Mouse (Mus musculus) neural tube, embryonic 13.5 days (tissue): Measurements from ENCODE around the gene Ptov1. TPM values are rescaled to one million over a fixed set of nuclear protein-coding genes. Genes with fewer than 3 reads are reported as not detected.

Experiments used
- ATAC-seq: fragments of 200-750 bp; cut with Nextera tagmentation; 2 replicates; pipeline ENCODE4 v1.8.0; 2017; ENCODE audit warnings: low read depth, mild to moderate bottlenecking, moderate TSS enrichment, moderate library complexity
- H3K27ac ChIP-seq: fragments of 300-500 bp; sonication (generic); replicated peaks from 2 replicates; pipeline ENCODE4 v1.5.1; 2015; ENCODE audit warnings: moderate library complexity, mild to moderate bottlenecking, inconsistent platforms
- H3K27me3 ChIP-seq: fragments of 300-500 bp; sonication (generic); 2 replicates; pipeline ENCODE4 v1.6.1; 2015; ENCODE audit warnings: mild to moderate bottlenecking, inconsistent platforms
- H3K36me3 ChIP-seq: fragments of 300-500 bp; sonication (generic); 2 replicates; pipeline ENCODE4 v1.6.1; 2015; ENCODE audit warnings: mild to moderate bottlenecking, inconsistent platforms
- H3K4me1 ChIP-seq: fragments of 300-500 bp; sonication (generic); replicated peaks from 2 replicates; pipeline ENCODE4 v1.6.1; 2015; ENCODE audit warnings: inconsistent platforms
- H3K4me2 ChIP-seq: fragments of 300-500 bp; sonication (generic); 2 replicates; pipeline ENCODE4 v1.6.1; 2015; ENCODE audit warnings: inconsistent platforms, mild to moderate bottlenecking, moderate library complexity
- H3K4me3 ChIP-seq: fragments of 300-500 bp; sonication (generic); 2 replicates; pipeline ENCODE4 v1.5.1; 2015; ENCODE audit warnings: mild to moderate bottlenecking, inconsistent platforms
- H3K9ac ChIP-seq: fragments of 300-500 bp; sonication (generic); 2 replicates; pipeline ENCODE4 v1.6.1; 2015; ENCODE audit warnings: moderate library complexity, mild to moderate bottlenecking, inconsistent platforms
- H3K9me3 ChIP-seq: fragments of 300-500 bp; sonication (generic); 2 replicates; pipeline ENCODE4 v1.6.1; 2016; ENCODE audit warnings: inconsistent platforms
- WGBS: fragments of 180-500 bp; shearing (Covaris S2); methylation state at CpG from one replicate; pipeline ENCODE4 v1.1.7; 2015; 5-methylcytosine and 5-hydroxymethylcytosine counted together
- polyA plus RNA-seq: library from polyadenylated mRNA; unstranded; fragments of >200 nt; fragmentation: Nextera tagmentation; extraction: Ambion mirVana; gene quantifications from 2 replicates; pipeline ENCODE4 v1.2.1, GENCODE M21; 2015

The Ptov1 gene
- polyA plus RNA-seq, 1 experiment from 2014 or later: 515 TPM

DNA sequence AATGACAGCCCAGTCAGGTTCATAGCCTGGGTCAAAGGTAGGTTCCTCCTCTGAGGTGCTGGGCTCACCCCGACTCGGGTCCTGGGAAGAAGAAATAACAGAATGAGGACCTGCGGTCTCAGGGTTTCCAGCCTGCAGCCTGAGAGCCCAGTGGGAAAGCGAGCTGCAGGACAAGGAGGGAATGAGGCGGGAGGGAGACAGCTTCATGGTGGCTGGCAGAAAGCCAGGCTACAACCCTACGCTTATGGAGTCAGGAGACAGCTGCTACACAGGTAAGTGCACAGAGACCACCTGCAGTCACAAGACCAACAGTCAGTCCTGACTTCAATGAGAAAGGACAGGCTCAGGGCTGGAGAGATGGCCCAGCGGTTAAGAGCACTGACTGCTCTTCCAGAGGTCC, 22.8 kb downstream of the Ptov1 start:
- no peak overlapping the region for H3K4me2 ChIP-seq
- no peak for ATAC-seq
- H3K27ac ChIP-seq: no peak overlapping the region
- peaks cover 51% of the 10 kb centered on the region for H3K36me3 ChIP-seq
- no peak overlapping the region for H3K4me3 ChIP-seq
- H3K9me3 ChIP-seq: no peaks in the 10 kb centered on the region
- WGBS: 92% methylated on average over 7 of the region's 7 CpGs
- peaks cover 7% of the 10 kb centered on the region for H3K27me3 ChIP-seq
- H3K4me1 ChIP-seq: peaks cover 24% of the 10 kb centered on the region
- no peak overlapping the region for H3K9ac ChIP-seq

DNA sequence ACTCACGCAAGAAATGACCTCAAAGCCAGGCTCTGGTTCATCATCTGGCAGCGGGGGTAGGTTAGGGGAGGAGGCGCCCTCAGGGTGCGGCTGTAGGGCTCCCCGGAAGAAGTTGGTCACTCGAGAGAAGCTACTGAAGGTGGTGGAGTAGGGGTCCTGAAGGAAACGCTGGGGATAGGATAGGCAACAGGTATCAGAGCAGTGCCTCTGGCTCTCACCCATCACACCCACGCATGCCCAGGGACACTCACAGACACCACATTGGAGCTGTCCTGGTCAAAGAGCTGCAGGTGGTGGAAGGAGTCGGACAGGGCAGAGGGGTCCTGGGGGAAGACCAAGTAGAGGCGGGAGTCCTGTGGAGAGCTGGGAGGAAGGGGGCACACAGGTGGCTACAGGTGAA, 24.6 kb downstream of the Ptov1 start:
- Histone ChIP-seq H3K9me3 (no peaks in the 10 kb centered on the region), H3K4me2 (no peak overlapping the region), H3K4me1 (peaks cover 18% of the 10 kb centered on the region), H3K4me3 (no peak overlapping the region), H3K36me3 (peaks cover 67% of the 10 kb centered on the region), H3K9ac (no peak overlapping the region), H3K27ac (no peak overlapping the region), H3K27me3 (peaks cover 24% of the 10 kb centered on the region)
- WGBS: 95% methylated on average over 10 of the region's 10 CpGs
- ATAC-seq: no peak

DNA sequence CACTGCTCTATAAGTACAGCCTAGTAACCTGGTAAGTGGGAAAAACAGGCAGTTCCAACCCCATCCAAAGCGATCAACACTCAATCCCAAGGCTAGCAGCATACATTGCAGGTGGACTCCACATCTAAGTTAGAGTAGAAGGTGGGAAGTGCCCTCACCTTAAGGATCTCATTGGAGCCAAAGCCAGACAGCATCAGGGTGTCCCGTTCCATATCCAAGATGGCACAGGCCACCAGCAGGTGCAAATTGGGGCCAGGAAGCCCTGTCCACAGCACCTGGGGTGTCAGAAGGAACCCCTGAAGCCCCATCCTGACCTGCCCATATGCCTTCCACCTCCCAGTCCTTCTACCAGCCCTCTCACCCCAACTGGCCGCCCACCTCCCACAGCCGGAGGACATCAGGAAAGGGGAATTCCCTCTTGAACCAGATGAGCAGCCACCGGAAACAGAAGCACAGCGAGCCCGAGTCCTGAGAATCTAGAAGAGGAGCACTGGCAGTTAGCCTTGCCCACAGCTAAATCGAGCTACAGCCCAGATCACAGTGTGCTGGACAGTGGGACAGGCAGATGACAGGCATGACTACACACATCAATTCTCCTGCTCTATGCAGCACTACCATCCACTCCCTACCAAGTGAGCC, 27.6 kb downstream of the Ptov1 start:
- Histone ChIP-seq H3K27me3 (peaks cover 40% of the 10 kb centered on the region), H3K4me2 (no peak overlapping the region), H3K27ac (no peak overlapping the region), H3K4me1 (peaks cover 21% of the 10 kb centered on the region), H3K36me3 (peaks cover 67% of the 10 kb centered on the region), H3K9ac (no peak overlapping the region; the same call in 1 of the 2 replicates), H3K4me3 (no peak overlapping the region), H3K9me3 (no peaks in the 10 kb centered on the region)
- no peak for ATAC-seq
- WGBS: 93% methylated on average over 8 of the region's 8 CpGs

GRCm38 (mm10) chr7:44840426-44840825, 29.2 kb downstream of the Ptov1 start:
- peak overlapping the region; percentile 23; the same call in 1 of the 2 replicates for H3K4me3 ChIP-seq
- no peak overlapping the region for H3K27ac ChIP-seq
- H3K9ac ChIP-seq: peak overlapping the region; percentile 65; the same call in 1 of the 2 replicates
- peaks cover 24% of the 10 kb centered on the region for H3K4me1 ChIP-seq
- H3K36me3 ChIP-seq: peaks cover 52% of the 10 kb centered on the region
- WGBS: 41% methylated on average over 14 of the region's 14 CpGs
- H3K27me3 ChIP-seq: peaks cover 40% of the 10 kb centered on the region
- ATAC-seq: no peak
- H3K4me2 ChIP-seq: peak overlapping the region; percentile 49
- no peaks in the 10 kb centered on the region for H3K9me3 ChIP-seq

GRCm38 (mm10) chr7:44839491-44840191, 29.9 kb downstream of the Ptov1 start:
- H3K36me3 ChIP-seq: peaks cover 44% of the 10 kb centered on the region
- ATAC-seq: peak; percentile 45
- no peak overlapping the region for H3K27ac ChIP-seq
- H3K4me3 ChIP-seq: peak overlapping the region; percentile 23
- H3K9ac ChIP-seq: peak overlapping the region; percentile 65
- peaks cover 24% of the 10 kb centered on the region for H3K4me1 ChIP-seq
- H3K4me2 ChIP-seq: peak overlapping the region; percentile 49
- WGBS: 1% methylated on average over 58 of the region's 58 CpGs
- no peaks in the 10 kb centered on the region for H3K9me3 ChIP-seq
- H3K27me3 ChIP-seq: peaks cover 40% of the 10 kb centered on the region

DNA sequence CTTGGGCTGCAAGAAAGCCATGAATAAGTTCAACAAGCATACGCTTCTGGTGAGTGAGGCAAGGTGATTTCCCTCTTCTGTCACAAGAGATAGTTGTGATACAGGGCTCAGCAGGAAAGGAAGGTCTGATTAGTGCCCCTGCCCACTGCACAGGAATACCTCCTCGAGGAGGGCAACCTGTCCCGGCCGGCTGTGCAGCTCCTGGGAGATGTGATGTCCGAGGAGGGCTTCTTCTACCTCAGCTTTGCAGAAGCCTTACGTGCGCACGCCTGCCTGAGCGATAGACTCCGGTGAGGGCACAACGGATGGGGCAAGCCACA, 30.5 kb downstream of the Ptov1 start:
- ATAC-seq: no peak
- peaks cover 40% of the 10 kb centered on the region for H3K27me3 ChIP-seq
- H3K4me2 ChIP-seq: peak overlapping the region; percentile 49

GRCm38 (mm10) chr7:44838073-44838472, 31.5 kb downstream of the Ptov1 start:
- peaks cover 40% of the 10 kb centered on the region for H3K27me3 ChIP-seq
- peaks cover 24% of the 10 kb centered on the region for H3K4me1 ChIP-seq
- H3K9me3 ChIP-seq: no peaks in the 10 kb centered on the region
- H3K4me2 ChIP-seq: no peak overlapping the region
- whole genome bisulfite sequencing: 83% methylated on average over 6 of the region's 6 CpGs
- ATAC-seq: no peak
- H3K9ac ChIP-seq: no peak overlapping the region
- H3K36me3 ChIP-seq: peaks cover 28% of the 10 kb centered on the region
- no peak overlapping the region for H3K27ac ChIP-seq
- H3K4me3 ChIP-seq: no peak overlapping the region

More for the DNA sequence above, 30.5 kb downstream of the Ptov1 start:
- peak overlapping the region; percentile 23 for H3K4me3 ChIP-seq
- H3K36me3 ChIP-seq: peaks cover 39% of the 10 kb centered on the region
- H3K4me1 ChIP-seq: peaks cover 24% of the 10 kb centered on the region
- no peak overlapping the region for H3K27ac ChIP-seq
- peak overlapping the region; percentile 65 for H3K9ac ChIP-seq
- no peaks in the 10 kb centered on the region for H3K9me3 ChIP-seq
- 30% methylated on average over 11 of the region's 11 CpGs for WGBS

- H3K9me3 ChIP-seq: no peaks in the 10 kb centered on the region
- H3K4me2 ChIP-seq: no peak overlapping the region
- H3K27ac ChIP-seq: no peak overlapping the region
- H3K9ac ChIP-seq: no peak overlapping the region
- peaks cover 30% of the 10 kb centered on the region for H3K27me3 ChIP-seq
- no peak for ATAC-seq
- H3K4me1 ChIP-seq: peaks cover 24% of the 10 kb centered on the region
- 85% methylated on average over 9 of the region's 9 CpGs for WGBS
- no peak overlapping the region for H3K4me3 ChIP-seq
- peaks cover 21% of the 10 kb centered on the region for H3K36me3 ChIP-seq
These were observed 33.0 kb downstream of the Ptov1 start for GRCm38 (mm10) chr7:44836423-44837053.

- Histone ChIP-seq H3K27ac (no peak overlapping the region), H3K4me2 (no peak overlapping the region), H3K9me3 (no peaks in the 10 kb centered on the region), H3K27me3 (peaks cover 25% of the 10 kb centered on the region), H3K4me3 (no peak overlapping the region), H3K4me1 (peaks cover 24% of the 10 kb centered on the region), H3K9ac (no peak overlapping the region), H3K36me3 (peaks cover 22% of the 10 kb centered on the region)
- no peak for ATAC-seq
- 54% methylated on average over 3 of the region's 3 CpGs for WGBS
These were observed 33.6 kb downstream of the Ptov1 start for GRCm38 (mm10) chr7:44836016-44836404.

- Histone ChIP-seq H3K36me3 (peaks cover 22% of the 10 kb centered on the region), H3K4me2 (no peak overlapping the region), H3K4me3 (no peak overlapping the region), H3K9ac (no peak overlapping the region), H3K9me3 (no peaks in the 10 kb centered on the region), H3K27ac (no peak overlapping the region), H3K4me1 (peaks cover 21% of the 10 kb centered on the region), H3K27me3 (peaks cover 20% of the 10 kb centered on the region)
- WGBS: 94% methylated on average over 1 of the region's 1 CpGs
- ATAC-seq: no peak
These were observed 34.1 kb downstream of the Ptov1 start for GRCm38 (mm10) chr7:44835373-44836015.

DNA sequence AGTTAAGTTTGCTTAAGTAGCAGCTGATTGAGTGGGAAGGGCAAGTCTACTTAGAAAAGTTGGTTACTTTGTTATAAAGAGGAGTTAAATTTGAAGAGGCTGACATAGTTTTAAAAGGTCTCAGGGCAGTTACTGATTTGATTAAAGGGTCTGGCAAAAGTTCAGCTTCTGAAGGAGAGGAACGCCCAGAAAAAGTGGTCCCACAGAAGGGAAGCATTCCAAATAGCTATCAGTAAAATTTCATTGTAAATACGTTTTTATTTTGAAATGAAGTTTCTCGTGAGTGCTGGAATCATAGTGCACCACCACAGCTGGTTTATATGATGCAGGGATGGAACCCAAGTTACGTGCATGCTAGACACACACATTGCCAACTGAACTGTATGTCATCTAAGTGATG, 36.8 kb downstream of the Ptov1 start:
- H3K4me1 ChIP-seq: 0 out of 2 replicates have a peak, but pooled peaks cover 3% of the 10 kb centered on the region
- no peaks in the 10 kb centered on the region for H3K27me3 ChIP-seq
- no peak overlapping the region for H3K27ac ChIP-seq
- H3K4me3 ChIP-seq: no peak overlapping the region
- no peak overlapping the region for H3K4me2 ChIP-seq
- H3K9ac ChIP-seq: no peak overlapping the region
- no peak for ATAC-seq
- H3K36me3 ChIP-seq: peaks cover 44% of the 10 kb centered on the region
- no peaks in the 10 kb centered on the region for H3K9me3 ChIP-seq
- WGBS: 81% methylated on average over 4 of the region's 4 CpGs

DNA sequence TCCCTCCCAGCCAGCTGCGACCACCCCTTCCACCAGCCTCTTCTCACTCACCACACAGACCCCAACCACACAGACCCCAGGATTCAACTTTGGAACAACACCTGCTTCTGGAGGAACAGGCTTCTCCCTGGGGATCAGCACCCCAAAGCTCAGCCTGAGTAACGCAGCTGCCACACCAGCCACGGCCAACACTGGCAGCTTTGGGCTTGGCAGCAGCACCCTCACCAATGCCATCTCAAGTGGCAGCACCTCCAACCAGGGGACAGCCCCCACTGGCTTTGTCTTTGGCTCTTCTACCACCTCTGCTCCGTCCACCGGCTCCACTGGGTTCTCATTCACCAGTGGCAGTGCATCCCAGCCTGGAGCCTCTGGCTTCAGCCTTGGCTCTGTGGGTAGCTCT, 40.9 kb downstream of the Ptov1 start:
- H3K4me2 ChIP-seq: no peak overlapping the region
- H3K27ac ChIP-seq: no peak overlapping the region
- no peak overlapping the region for H3K9ac ChIP-seq
- no peaks in the 10 kb centered on the region for H3K27me3 ChIP-seq
- no peak for ATAC-seq
- WGBS: 93% methylated on average over 5 of the region's 5 CpGs
- no peak overlapping the region for H3K4me3 ChIP-seq
- peaks cover 6% of the 10 kb centered on the region; the same call in 1 of the 2 replicates for H3K4me1 ChIP-seq
- H3K36me3 ChIP-seq: peaks cover 46% of the 10 kb centered on the region
- H3K9me3 ChIP-seq: no peaks in the 10 kb centered on the region
